Mouse (Mus musculus): Measurements from ENCODE around the gene Lyrm1. TPM values are rescaled to one million over a fixed set of nuclear protein-coding genes. Genes with fewer than 3 reads are reported as not detected.

Gene Lyrm1
- total and polyA plus RNA-seq, 2 experiments from 2014 or later: 22.3 to 25.6 TPM

DNA sequence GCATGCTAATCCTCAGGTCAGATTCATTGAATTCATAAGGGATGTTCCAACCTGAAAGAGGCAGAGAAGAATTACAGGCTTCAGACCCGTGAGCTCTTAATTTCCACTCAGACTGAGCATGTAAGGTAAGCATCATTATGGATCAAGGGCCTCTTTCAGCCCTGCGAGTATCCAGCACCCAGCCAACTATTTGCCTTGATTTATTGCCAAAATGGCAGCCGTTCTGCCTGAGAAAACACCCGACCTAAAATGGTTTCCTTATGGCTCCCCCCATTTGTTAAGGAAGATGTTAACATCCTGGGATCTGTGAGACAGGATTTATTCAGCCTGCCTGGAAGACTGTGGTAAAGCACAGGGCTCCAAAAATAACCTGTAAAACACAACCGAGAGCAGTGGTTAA is 41.4 kb downstream of the Lyrm1 start:
- no peak overlapping the region for H3K9ac ChIP-seq
- H3K4me2 ChIP-seq (ENCODE audit: low read depth): no peak overlapping the region
- no peaks in the 10 kb centered on the region for H3K4me1 ChIP-seq (ENCODE audit: insufficient read depth)
- H3K27me3 ChIP-seq (ENCODE audit: insufficient read depth, low read length): no peaks in the 10 kb centered on the region
- H3K36me3 ChIP-seq (ENCODE audit: insufficient read depth): no peaks in the 10 kb centered on the region
- no peak for TF ChIP-seq CTCF (IDR thresholded peaks at IDR 0.05; ENCODE audit: low read depth)
- H3K9me3 ChIP-seq (ENCODE audit: low read length): no peaks in the 10 kb centered on the region
- H3K27ac ChIP-seq (ENCODE audit: low read depth, low read length): no peak overlapping the region
- no peak overlapping the region for H3K4me3 ChIP-seq (ENCODE audit: low read depth, low read length)
- WGBS: 51% methylated on average over 5 of the region's 5 CpGs
- DNase-seq: no peak
- no peak for ATAC-seq

DNA sequence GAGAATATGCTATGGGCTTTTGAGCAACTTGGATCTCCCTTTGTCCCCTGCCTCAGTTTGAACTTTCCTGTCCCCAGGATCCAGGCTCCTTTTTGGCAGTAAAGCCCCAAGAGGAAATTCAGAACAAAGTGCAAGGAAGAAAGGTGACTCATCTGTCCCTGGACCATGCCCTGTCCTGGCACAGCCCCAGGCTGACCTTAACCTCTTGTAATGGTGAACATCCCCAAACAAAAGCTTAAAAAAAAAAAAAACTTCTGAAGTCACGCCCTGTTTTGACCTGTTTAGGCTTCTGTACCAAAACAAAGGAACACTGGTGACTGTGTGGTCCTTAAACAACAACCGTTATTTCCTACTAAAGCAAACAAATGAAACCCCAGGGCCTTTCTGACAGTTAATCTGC is 45.9 kb downstream of the Lyrm1 start:
- Histone ChIP-seq H3K36me3 (ENCODE audit: insufficient read depth) (no peaks in the 10 kb centered on the region), H3K4me1 (ENCODE audit: insufficient read depth) (no peaks in the 10 kb centered on the region), H3K27me3 (ENCODE audit: insufficient read depth, low read length) (no peaks in the 10 kb centered on the region), H3K9me3 (ENCODE audit: low read length) (no peaks in the 10 kb centered on the region), H3K4me3 (ENCODE audit: low read depth, low read length) (no peak overlapping the region), H3K4me2 (ENCODE audit: low read depth) (no peak overlapping the region), H3K27ac (ENCODE audit: low read depth, low read length) (no peak overlapping the region), H3K9ac (no peak overlapping the region)
- DNase-seq: no peak
- no peak for ATAC-seq
- TF ChIP-seq CTCF (IDR thresholded peaks at IDR 0.05; ENCODE audit: low read depth): no peak
- 65% methylated on average over 2 of the region's 2 CpGs for WGBS

DNA sequence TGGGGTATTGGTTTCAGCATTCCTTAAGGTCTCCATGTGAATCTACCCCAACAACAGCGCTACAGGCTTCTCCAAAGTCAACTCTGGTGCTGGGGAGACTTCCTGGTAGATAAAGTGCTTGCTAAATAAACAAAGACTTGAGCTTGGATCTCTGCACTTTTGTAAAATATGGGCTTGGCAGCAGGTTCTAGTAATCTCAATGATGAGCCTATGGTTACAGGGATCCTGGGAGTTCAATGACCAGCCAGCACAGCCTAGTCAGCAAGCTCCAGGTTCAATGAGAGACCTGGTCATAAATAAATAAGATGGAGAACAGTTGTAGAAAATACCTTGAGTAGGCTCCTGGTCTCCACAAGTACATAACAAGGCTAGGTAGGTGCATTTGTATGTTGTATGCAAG is 58.4 kb downstream of the Lyrm1 start:
- TF ChIP-seq CTCF (IDR thresholded peaks at IDR 0.05; ENCODE audit: low read depth): no peak
- no peaks in the 10 kb centered on the region for H3K27me3 ChIP-seq (ENCODE audit: insufficient read depth, low read length)
- H3K9ac ChIP-seq: no peak overlapping the region
- DNase-seq: no peak
- H3K27ac ChIP-seq (ENCODE audit: low read depth, low read length): no peak overlapping the region
- H3K9me3 ChIP-seq (ENCODE audit: low read length): no peaks in the 10 kb centered on the region
- ATAC-seq: no peak
- H3K4me3 ChIP-seq (ENCODE audit: low read depth, low read length): no peak overlapping the region
- no peaks in the 10 kb centered on the region for H3K4me1 ChIP-seq (ENCODE audit: insufficient read depth)
- no peak overlapping the region for H3K4me2 ChIP-seq (ENCODE audit: low read depth)
- 95% methylated on average over 1 of the region's 1 CpGs for WGBS
- no peaks in the 10 kb centered on the region for H3K36me3 ChIP-seq (ENCODE audit: insufficient read depth)

DNA sequence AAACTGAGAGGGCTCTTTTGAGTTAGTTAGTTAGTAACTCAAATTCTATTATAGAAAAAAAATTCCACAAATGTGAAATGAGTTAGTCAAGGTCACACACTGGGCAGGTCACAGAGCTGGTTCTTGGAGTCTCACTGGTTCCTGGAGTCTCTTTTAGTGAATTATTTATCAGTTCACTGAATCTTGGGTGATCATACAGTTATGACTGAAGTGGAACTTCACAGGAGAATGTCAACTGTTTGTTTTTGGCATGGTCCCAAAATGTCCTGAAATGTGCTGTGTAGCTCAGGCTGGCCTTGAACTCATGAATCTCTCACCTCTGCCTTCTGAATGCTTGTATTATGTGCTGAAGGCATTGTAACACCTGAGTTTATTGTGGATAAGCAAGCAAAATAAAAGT is 61.8 kb downstream of the Lyrm1 start:
- ATAC-seq (no peak), DNase-seq (no peak)
- H3K9ac ChIP-seq: no peak overlapping the region
- H3K9me3 ChIP-seq (ENCODE audit: low read length): no peaks in the 10 kb centered on the region
- H3K4me2 ChIP-seq (ENCODE audit: low read depth): no peak overlapping the region
- H3K4me3 ChIP-seq (ENCODE audit: low read depth, low read length): no peak overlapping the region
- no peak for TF ChIP-seq CTCF (IDR thresholded peaks at IDR 0.05; ENCODE audit: low read depth)
- H3K27me3 ChIP-seq (ENCODE audit: insufficient read depth, low read length): no peaks in the 10 kb centered on the region
- no peak overlapping the region for H3K27ac ChIP-seq (ENCODE audit: low read depth, low read length)
- H3K4me1 ChIP-seq (ENCODE audit: insufficient read depth): no peaks in the 10 kb centered on the region
- no peaks in the 10 kb centered on the region for H3K36me3 ChIP-seq (ENCODE audit: insufficient read depth)

DNA sequence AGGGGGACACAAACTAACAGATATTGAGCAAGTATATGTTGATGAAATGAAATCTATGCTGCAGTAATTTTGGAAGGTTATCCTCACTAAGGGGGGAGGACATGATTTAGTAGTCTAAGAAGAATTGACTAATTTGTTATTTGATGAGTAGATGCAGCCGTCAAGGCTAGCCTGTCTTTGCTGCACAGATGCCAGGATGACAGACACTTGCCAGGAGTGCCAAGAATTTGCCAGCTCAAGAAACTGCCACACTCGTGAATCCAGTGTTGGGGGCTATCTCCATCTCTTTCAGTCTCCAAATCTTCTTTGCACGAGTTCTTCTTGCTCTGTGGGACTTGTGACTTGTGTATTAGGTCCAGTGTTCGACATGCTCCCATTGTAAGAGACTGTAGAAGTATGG is 63.4 kb downstream of the Lyrm1 start:
- 44% methylated on average over 4 of the region's 4 CpGs for WGBS
- ATAC-seq (no peak), DNase-seq (no peak)
- H3K4me3 ChIP-seq (ENCODE audit: low read depth, low read length): no peak overlapping the region
- H3K9ac ChIP-seq: no peak overlapping the region
- H3K4me2 ChIP-seq (ENCODE audit: low read depth): no peak overlapping the region
- no peaks in the 10 kb centered on the region for H3K4me1 ChIP-seq (ENCODE audit: insufficient read depth)
- no peak for TF ChIP-seq CTCF (IDR thresholded peaks at IDR 0.05; ENCODE audit: low read depth)
- H3K36me3 ChIP-seq (ENCODE audit: insufficient read depth): no peaks in the 10 kb centered on the region
- no peaks in the 10 kb centered on the region for H3K9me3 ChIP-seq (ENCODE audit: low read length)
- H3K27ac ChIP-seq (ENCODE audit: low read depth, low read length): no peak overlapping the region
- no peaks in the 10 kb centered on the region for H3K27me3 ChIP-seq (ENCODE audit: insufficient read depth, low read length)

DNA sequence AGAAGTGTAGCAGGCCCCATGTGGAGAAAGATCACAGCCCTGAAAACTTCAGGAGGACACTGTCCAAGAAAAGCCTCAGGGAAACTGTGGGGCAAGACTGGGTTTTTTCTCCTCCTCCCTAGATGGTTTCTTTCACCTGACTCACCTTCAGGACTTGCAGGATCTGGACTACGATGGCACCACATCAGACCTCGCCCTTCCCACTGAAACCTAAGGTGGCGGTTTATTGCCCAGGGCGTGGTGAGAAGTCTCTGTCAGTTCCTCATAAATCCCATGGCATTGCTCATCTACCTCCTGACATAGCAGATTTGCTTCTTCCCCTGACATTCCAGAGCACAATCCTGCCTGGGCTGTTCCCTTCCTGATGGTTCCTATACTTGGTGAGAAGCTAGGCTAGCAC is 63.8 kb downstream of the Lyrm1 start:
- no peak for DNase-seq
- ATAC-seq: no peak
- 95% methylated on average over 4 of the region's 4 CpGs for WGBS
- H3K4me1 ChIP-seq (ENCODE audit: insufficient read depth): no peaks in the 10 kb centered on the region
- no peak overlapping the region for H3K4me2 ChIP-seq (ENCODE audit: low read depth)
- no peak overlapping the region for H3K27ac ChIP-seq (ENCODE audit: low read depth, low read length)
- H3K4me3 ChIP-seq (ENCODE audit: low read depth, low read length): no peak overlapping the region
- no peaks in the 10 kb centered on the region for H3K27me3 ChIP-seq (ENCODE audit: insufficient read depth, low read length)
- H3K9ac ChIP-seq: no peak overlapping the region
- no peaks in the 10 kb centered on the region for H3K9me3 ChIP-seq (ENCODE audit: low read length)
- no peak for TF ChIP-seq CTCF (IDR thresholded peaks at IDR 0.05; ENCODE audit: low read depth)
- H3K36me3 ChIP-seq (ENCODE audit: insufficient read depth): no peaks in the 10 kb centered on the region

DNA sequence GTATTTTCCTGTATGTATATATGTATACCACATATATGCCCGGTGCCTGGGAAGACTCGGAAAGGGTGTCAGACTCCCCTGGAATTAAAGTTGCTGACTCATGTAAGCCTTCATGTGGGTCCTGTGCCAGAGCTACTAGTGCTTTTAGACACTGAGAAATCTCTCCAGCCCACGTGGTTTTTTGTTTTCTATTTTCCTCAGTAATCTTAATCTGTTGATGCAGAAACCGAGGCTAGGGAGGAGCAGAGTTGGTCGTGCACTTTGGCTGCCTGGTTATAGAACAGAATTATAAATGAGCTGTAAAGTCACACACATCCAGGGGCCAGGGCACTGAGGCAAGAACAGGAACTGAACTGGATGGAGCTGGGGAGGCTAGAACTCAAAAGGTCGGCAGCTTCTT is 64.3 kb downstream of the Lyrm1 start:
- Histone ChIP-seq H3K9ac (no peak overlapping the region), H3K9me3 (ENCODE audit: low read length) (no peaks in the 10 kb centered on the region), H3K4me3 (ENCODE audit: low read depth, low read length) (no peak overlapping the region), H3K27ac (ENCODE audit: low read depth, low read length) (no peak overlapping the region), H3K4me1 (ENCODE audit: insufficient read depth) (no peaks in the 10 kb centered on the region), H3K4me2 (ENCODE audit: low read depth) (no peak overlapping the region), H3K27me3 (ENCODE audit: insufficient read depth, low read length) (no peaks in the 10 kb centered on the region), H3K36me3 (ENCODE audit: insufficient read depth) (no peaks in the 10 kb centered on the region)
- DNase-seq (no peak), ATAC-seq (no peak)
- no peak for TF ChIP-seq CTCF (IDR thresholded peaks at IDR 0.05; ENCODE audit: low read depth)
- 73% methylated on average over 6 of the region's 6 CpGs for WGBS

DNA sequence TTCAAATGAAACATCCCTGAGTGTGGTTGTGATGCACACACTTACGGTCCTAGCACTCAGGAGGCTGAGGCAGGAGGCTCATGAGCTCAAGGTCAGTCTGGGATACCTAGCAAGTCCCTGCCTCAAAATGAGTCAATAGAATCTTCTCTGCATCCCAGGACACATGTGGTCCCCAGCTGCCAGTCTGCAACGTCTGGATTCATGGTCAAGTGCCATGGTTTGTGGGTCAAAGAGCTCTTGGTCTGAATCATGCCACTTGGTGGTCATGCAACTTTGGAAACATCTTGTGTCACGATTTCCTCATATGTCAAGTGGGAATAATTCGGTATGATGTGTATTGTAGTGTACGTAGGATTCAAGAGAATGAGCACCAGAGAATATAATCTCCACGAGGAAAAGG is 64.9 kb downstream of the Lyrm1 start:
- Histone ChIP-seq H3K4me1 (ENCODE audit: insufficient read depth) (no peaks in the 10 kb centered on the region), H3K36me3 (ENCODE audit: insufficient read depth) (no peaks in the 10 kb centered on the region), H3K27ac (ENCODE audit: low read depth, low read length) (no peak overlapping the region), H3K4me3 (ENCODE audit: low read depth, low read length) (no peak overlapping the region), H3K27me3 (ENCODE audit: insufficient read depth, low read length) (no peaks in the 10 kb centered on the region), H3K9me3 (ENCODE audit: low read length) (no peaks in the 10 kb centered on the region), H3K9ac (no peak overlapping the region), H3K4me2 (ENCODE audit: low read depth) (no peak overlapping the region)
- DNase-seq: no peak
- no peak for ATAC-seq
- no peak for TF ChIP-seq CTCF (IDR thresholded peaks at IDR 0.05; ENCODE audit: low read depth)
- WGBS: 85% methylated on average over 6 of the region's 6 CpGs

Data from forebrain, postnatal 0 days (tissue).